9 mouse cellular contexts compared by ENCODE assay signal in the genomic region with DNA sequence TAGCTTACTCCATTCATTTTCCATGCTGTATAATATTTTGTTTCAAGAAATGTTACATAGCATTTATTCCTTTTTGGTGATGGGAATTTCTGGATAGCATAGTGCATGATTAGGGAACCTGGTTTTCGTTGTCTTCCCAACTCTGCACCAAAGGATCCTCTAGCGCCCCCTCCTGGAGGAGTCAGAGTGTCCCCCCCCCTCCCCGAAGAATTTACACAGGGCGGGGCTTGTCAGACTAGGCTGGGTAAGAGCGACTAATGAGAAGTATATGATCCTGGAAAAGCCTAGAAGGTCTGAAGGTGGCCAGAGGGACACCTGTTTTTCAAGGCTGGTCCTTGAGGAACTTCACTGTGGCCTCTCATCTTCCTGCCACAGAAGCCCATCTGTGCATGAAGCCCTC.
DNase-seq lines count a peak whose midpoint lies in the region; ATAC-seq and TF ChIP-seq lines count a peak whose summit lies in the region.
"Had no signal": no experiment of that assay in that cellular context is flagged by ENCODE, and none has a peak within 500 bp of the region (broad histone marks: within the 10 kb centered on the region; RNA-seq: fewer than 3 reads in every experiment).

No protein-coding gene starts in this region.

- ATAC-seq in Patski: peak; percentile 44
- ATAC-seq in common myeloid progenitor, adult 5-6 weeks (replicated peaks; ENCODE audit: low read depth, poor library complexity, severe bottlenecking): peak; percentile 76
- peak; percentile 70; the same call in 1 of the 2 replicates for ATAC-seq in megakaryocyte progenitor cell, adult 5-6 weeks (replicated peaks; ENCODE audit: poor library complexity)

- no peak for DNase-seq in left cerebral cortex, adult 2 months (ENCODE audit: extremely low spot score in 1 of 2, low spot score in 2 of 2)
- DNase-seq in left cerebral cortex, adult 8-10 months (ENCODE audit: low spot score in 2 of 2): no peak
- no peak for DNase-seq in Patski (ENCODE audit: low read depth, low spot score)
- peak; percentile 64 for DNase-seq in kidney, adult 9 months
- no peak for DNase-seq in cerebellum, postnatal 4 days (ENCODE audit: low spot score in 2 of 2)
- no peak for DNase-seq in layer of hippocampus, postnatal 14 days (ENCODE audit: low spot score in 2 of 2)

- no peaks in the 10 kb centered on the region for H3K27me3 ChIP-seq in Patski

- H3K27ac ChIP-seq in left cerebral cortex, adult 2 months: no peak overlapping the region

- POLR2A ChIA-PET in Patski (lab: Charles Lee): no interaction called here

- TF ChIP-seq CTCF in left cerebral cortex, adult 2 months (IDR thresholded peaks at IDR 0.05): peak; percentile 60
- TF ChIP-seq CTCF in Patski (IDR thresholded peaks at IDR 0.05): peak; percentile 76

- H3K4me3 ChIP-seq in left cerebral cortex, adult 2 months: no peak overlapping the region
- H3K4me3 ChIP-seq: erythroblast, embryonic 14.5 days had no signal

- intact Hi-C loops in left cerebral cortex, adult 2 months (cut with DNase I): loop anchor here (5.0 to 10.0 kb wide), 2 partner anchors 195 to 243 kb away; no protein-coding TSS in a partner anchor

- in situ Hi-C loops in Patski (cut with MboI; ENCODE audit: low pct_unique_long_range_greater_than_20kb): loop anchor here (5.0 kb wide), 2 partner anchors 80 to 195 kb away; a partner anchor contains a TSS

- CTCF ChIA-PET in Patski (lab: Charles Lee): interaction anchor here (0.8 to 1.4 kb wide), 4 partner anchors 45 to 194 kb away, joined by 3 to 5 read pairs (median 4); no protein-coding TSS in a partner anchor
